Mouse (Mus musculus): ENCODE results near the gene Olfr347. TPM values are rescaled to one million over a fixed set of nuclear protein-coding genes. Genes with fewer than 3 reads are reported as not detected.

Gene Olfr347
- polyA plus RNA-seq (2015; fragmentation: Nextera tagmentation; extraction: Ambion mirVana) = not detected in 2 replicates

GRCm38 (mm10) chr2:36731602-36732001, at the start of gene Olfr347:
TSS of gene Olfr347 (plus strand) at chr2:36731902.
- no peaks in the 10 kb centered on the region for H3K4me1 ChIP-seq (replicated peaks)
- no peak within 1 kb of the TSS for H3K9ac ChIP-seq
- no peaks in the 10 kb centered on the region for H3K36me3 ChIP-seq
- no peaks in the 10 kb centered on the region for H3K27me3 ChIP-seq (replicated peaks)
- H3K4me3 ChIP-seq (replicated peaks) = no peak within 1 kb of the TSS
- H3K9me3 ChIP-seq = no peaks in the 10 kb centered on the region
- no peak for ATAC-seq
- H3K4me2 ChIP-seq (replicated peaks) = no peak within 1 kb of the TSS
- no peak within 1 kb of the TSS for H3K27ac ChIP-seq

- Histone ChIP-seq H3K27me3 (replicated peaks) (no peaks in the 10 kb centered on the region), H3K9ac (no peak within 1 kb of the TSS), H3K4me1 (replicated peaks) (no peaks in the 10 kb centered on the region), H3K36me3 (no peaks in the 10 kb centered on the region), H3K9me3 (no peaks in the 10 kb centered on the region), H3K4me2 (replicated peaks) (no peak within 1 kb of the TSS), H3K27ac (no peak within 1 kb of the TSS), H3K4me3 (replicated peaks) (no peak within 1 kb of the TSS)
- WGBS = 93% methylated on average over 1 of the region's 1 CpGs
- ATAC-seq = no peak
Observed at GRCm38 (mm10) chr2:36685488-36685887, 46.2 kb upstream of the Olfr347 start, which contains the start of gene Olfr346. TSS of gene Olfr346 (plus strand) at chr2:36685788.

- Histone ChIP-seq H3K4me2 (replicated peaks) (no peak overlapping the region), H3K36me3 (no peaks in the 10 kb centered on the region), H3K27ac (no peak overlapping the region), H3K9me3 (no peaks in the 10 kb centered on the region), H3K4me1 (replicated peaks) (no peaks in the 10 kb centered on the region), H3K27me3 (replicated peaks) (no peaks in the 10 kb centered on the region), H3K4me3 (replicated peaks) (no peak overlapping the region), H3K9ac (no peak overlapping the region)
- 56% methylated on average over 3 of the region's 3 CpGs for WGBS
- ATAC-seq = no peak
Observed at GRCm38 (mm10) chr2:36736226-36736625, 4.5 kb downstream of the Olfr347 start.

- Histone ChIP-seq H3K4me1 (replicated peaks) (no peaks in the 10 kb centered on the region), H3K4me2 (replicated peaks) (no peak within 1 kb of the TSS), H3K27me3 (replicated peaks) (no peaks in the 10 kb centered on the region), H3K27ac (no peak within 1 kb of the TSS), H3K9ac (no peak within 1 kb of the TSS), H3K36me3 (no peaks in the 10 kb centered on the region), H3K9me3 (no peaks in the 10 kb centered on the region), H3K4me3 (replicated peaks) (no peak within 1 kb of the TSS)
- ATAC-seq = no peak
- WGBS = 73% methylated on average over 2 of the region's 2 CpGs
Observed at GRCm38 (mm10) chr2:36783976-36784375, 52.3 kb downstream of the Olfr347 start, which contains the start of gene Olfr348. TSS of gene Olfr348 (plus strand) at chr2:36784276.

Other genes with a start within 250 kb of the Olfr347 start
- gene Olfr341, start 249.4 kb upstream of the Olfr347 start, polyA plus RNA-seq (2015; fragmentation: Nextera tagmentation; extraction: Ambion mirVana) = not detected in 2 replicates
- not detected in 2 replicates for gene Olfr342, start 206.9 kb upstream of the Olfr347 start, polyA plus RNA-seq (2015; fragmentation: Nextera tagmentation; extraction: Ambion mirVana)
- not detected in 2 replicates for gene Olfr344, start 165.2 kb upstream of the Olfr347 start, polyA plus RNA-seq (2015; fragmentation: Nextera tagmentation; extraction: Ambion mirVana)
- not detected in 2 replicates for gene Olfr345, start 91.9 kb upstream of the Olfr347 start, polyA plus RNA-seq (2015; fragmentation: Nextera tagmentation; extraction: Ambion mirVana)
- gene Olfr346, start 46.1 kb upstream of the Olfr347 start, polyA plus RNA-seq (2015; fragmentation: Nextera tagmentation; extraction: Ambion mirVana) = not detected in 2 replicates
- gene Olfr348, start 52.4 kb downstream of the Olfr347 start, polyA plus RNA-seq (2015; fragmentation: Nextera tagmentation; extraction: Ambion mirVana) = not detected in 2 replicates
- not detected in 2 replicates for gene Olfr50, start 58.6 kb downstream of the Olfr347 start, polyA plus RNA-seq (2015; fragmentation: Nextera tagmentation; extraction: Ambion mirVana)
- gene Olfr3, start 85.1 kb downstream of the Olfr347 start, polyA plus RNA-seq (2015; fragmentation: Nextera tagmentation; extraction: Ambion mirVana) = not detected in 2 replicates
- gene Olfr350, start 114.4 kb downstream of the Olfr347 start, polyA plus RNA-seq (2015; fragmentation: Nextera tagmentation; extraction: Ambion mirVana) = not detected in 2 replicates
- gene Olfr351, start 130.8 kb downstream of the Olfr347 start, polyA plus RNA-seq (2015; fragmentation: Nextera tagmentation; extraction: Ambion mirVana) = not detected in 2 replicates
- not detected in 2 replicates for gene Olfr352, start 136.6 kb downstream of the Olfr347 start, polyA plus RNA-seq (2015; fragmentation: Nextera tagmentation; extraction: Ambion mirVana)
- gene Olfr353, start 161.0 kb downstream of the Olfr347 start, polyA plus RNA-seq (2015; fragmentation: Nextera tagmentation; extraction: Ambion mirVana) = not detected in 2 replicates
- not detected in 2 replicates for gene Olfr354, start 173.8 kb downstream of the Olfr347 start, polyA plus RNA-seq (2015; fragmentation: Nextera tagmentation; extraction: Ambion mirVana)
- gene Olfr355, start 197.0 kb downstream of the Olfr347 start, polyA plus RNA-seq (2015; fragmentation: Nextera tagmentation; extraction: Ambion mirVana) = not detected in 2 replicates
- not detected in 2 replicates for gene Olfr356, start 205.2 kb downstream of the Olfr347 start, polyA plus RNA-seq (2015; fragmentation: Nextera tagmentation; extraction: Ambion mirVana)

All from intestine, embryonic 15.5 days (tissue).